Mouse (Mus musculus) CH12.LX (cell line): ENCODE results near the gene Fat2. TPM values are rescaled to one million over a fixed set of nuclear protein-coding genes. Genes with fewer than 3 reads are reported as not detected.

ENCODE experiments used
- DNase-seq: peaks from one replicate; pipeline ENCODE4 v3.0.0-alpha.2; 2013; ENCODE audit errors: extremely low read depth
- H3K27ac ChIP-seq: 2 replicates; pipeline ENCODE4 v1.5.1; 2012; ENCODE audit warnings: low read depth, mild to moderate bottlenecking, control low read depth, moderate library complexity; ENCODE audit not compliant: insufficient read depth
- H3K27me3 ChIP-seq: replicated peaks from 2 replicates; pipeline ENCODE3; 2012; ENCODE audit warnings: inconsistent platforms
- H3K36me3 ChIP-seq, 2 experiments: replicated peaks in 1 of 2; 2 replicates each; pipeline versions ENCODE3 to v1.6.1; 2012; ENCODE audit warnings: inconsistent platforms in 1 of 2, low read length in 1 of 2, mild to moderate bottlenecking in 1 of 2, mixed read lengths in 1 of 2, moderate library complexity in 1 of 2; ENCODE audit not compliant: control insufficient read depth in 1 of 2, insufficient read depth in 1 of 2
- H3K4me1 ChIP-seq, 2 experiments: 2 replicates each; pipeline ENCODE4 v1.6.1; 2012; ENCODE audit warnings: inconsistent platforms in 1 of 2, moderate library complexity in 1 of 2; ENCODE audit not compliant: insufficient read depth in 2 of 2, control insufficient read depth in 1 of 2
- H3K4me2 ChIP-seq: 2 replicates; pipeline ENCODE4 v1.6.1; 2012; ENCODE audit warnings: low read depth, mild to moderate bottlenecking, control low read depth; ENCODE audit not compliant: poor library complexity, insufficient read depth, severe bottlenecking
- H3K4me3 ChIP-seq, 3 experiments: fragments of 150-350 bp in 1 of 3; sonication (generic) in 1 of 3; replicated peaks in 1 of 3; 2 replicates each; pipeline versions ENCODE3 to v1.5.1; 2011 to 2012; ENCODE audit warnings: low read depth in 2 of 3, low read length in 2 of 3, mild to moderate bottlenecking in 2 of 3, moderate library complexity in 2 of 3, control low read depth in 1 of 3, improper control_type of control experiment in 1 of 3, inconsistent platforms in 1 of 3, mixed read lengths in 1 of 3; ENCODE audit not compliant: poor library complexity in 1 of 3
- H3K79me2 ChIP-seq: replicated peaks from 2 replicates; pipeline ENCODE4 v1.6.1; 2012; ENCODE audit warnings: mild to moderate bottlenecking, moderate library complexity; ENCODE audit not compliant: control insufficient read depth, poor library complexity, insufficient read depth, severe bottlenecking; ENCODE audit errors: extremely low read depth
- H3K9ac ChIP-seq: 2 replicates; pipeline ENCODE4 v1.6.1; 2012; ENCODE audit warnings: low read depth, mild to moderate bottlenecking, control low read depth, moderate library complexity; ENCODE audit not compliant: insufficient read depth
- H3K9me3 ChIP-seq: replicated peaks from 2 replicates; pipeline ENCODE3; 2012; ENCODE audit warnings: low read length, inconsistent platforms, mixed read lengths
- E2F4 ChIP-seq: IDR thresholded peaks from 2 replicates; pipeline ENCODE4 v1.6.1; 2011; ENCODE audit warnings: low read depth, low read length, improper control_type of control experiment; ENCODE audit not compliant: insufficient replicate concordance
- GABPA ChIP-seq: IDR thresholded peaks from 2 replicates; pipeline ENCODE4 v1.6.1; 2012; ENCODE audit warnings: low read depth, low read length, improper control_type of control experiment, inconsistent platforms; ENCODE audit not compliant: insufficient replicate concordance
- HCFC1 ChIP-seq: IDR thresholded peaks from 2 replicates; pipeline ENCODE4 v1.6.1; 2012; ENCODE audit warnings: low read depth, mild to moderate bottlenecking, inconsistent platforms, low read length, improper control_type of control experiment
- JUN ChIP-seq: IDR thresholded peaks from 2 replicates; pipeline ENCODE4 v1.6.1; 2011; ENCODE audit warnings: low read depth, mild to moderate bottlenecking, low read length, improper control_type of control experiment, moderate library complexity; ENCODE audit not compliant: insufficient read depth
- JUND ChIP-seq: conservative IDR thresholded peaks from 2 replicates; pipeline ENCODE4 v1.6.1; 2011; ENCODE audit warnings: low read depth, low read length, improper control_type of control experiment
- KAT2A ChIP-seq: IDR thresholded peaks from 2 replicates; pipeline ENCODE4 v1.6.1; 2012; ENCODE audit warnings: low read length, improper control_type of control experiment, inconsistent platforms; ENCODE audit not compliant: insufficient replicate concordance
- MAFK ChIP-seq: IDR thresholded peaks from 2 replicates; pipeline ENCODE4 v1.6.1; 2011; ENCODE audit warnings: low read length, improper control_type of control experiment; ENCODE audit not compliant: insufficient replicate concordance
- MEF2A ChIP-seq: IDR thresholded peaks from 2 replicates; pipeline ENCODE4 v1.6.1; 2014; ENCODE audit warnings: low read depth, mild to moderate bottlenecking, inconsistent platforms, low read length, improper control_type of control experiment, borderline replicate concordance
- MYC ChIP-seq: IDR thresholded peaks from 2 replicates; pipeline ENCODE4 v1.6.1; 2011; ENCODE audit warnings: low read depth, mild to moderate bottlenecking, improper control_type of control experiment, low read length
- NRF1 ChIP-seq: IDR thresholded peaks from 2 replicates; pipeline ENCODE4 v1.6.1; 2014; ENCODE audit warnings: low read depth, mild to moderate bottlenecking, inconsistent platforms, low read length, improper control_type of control experiment, moderate library complexity
- POLR2AphosphoS2 ChIP-seq: IDR thresholded peaks from 2 replicates; pipeline ENCODE4 v1.6.1; 2011; ENCODE audit warnings: low read depth, low read length, improper control_type of control experiment
- RAD21 ChIP-seq: IDR thresholded peaks from 2 replicates; pipeline ENCODE4 v1.6.1; 2011; ENCODE audit warnings: low read depth, mild to moderate bottlenecking, low read length, improper control_type of control experiment, moderate library complexity
- SIN3A ChIP-seq: IDR thresholded peaks from 2 replicates; pipeline ENCODE4 v1.6.1; 2012; ENCODE audit warnings: low read length, improper control_type of control experiment, inconsistent platforms
- SMC3 ChIP-seq: IDR thresholded peaks from 2 replicates; pipeline ENCODE4 v1.6.1; 2011; ENCODE audit warnings: low read depth, low read length, improper control_type of control experiment
- TBP ChIP-seq: conservative IDR thresholded peaks from 2 replicates; pipeline ENCODE4 v1.6.1; 2011; ENCODE audit warnings: low read depth, low read length, improper control_type of control experiment
- USF2 ChIP-seq: conservative IDR thresholded peaks from 2 replicates; pipeline ENCODE4 v1.6.1; 2011; ENCODE audit warnings: low read depth, low read length, improper control_type of control experiment
- ZC3H11A ChIP-seq: IDR thresholded peaks from 2 replicates; pipeline ENCODE4 v1.6.1; 2012; ENCODE audit warnings: low read depth, mild to moderate bottlenecking, inconsistent platforms, low read length, improper control_type of control experiment
- dilution Hi-C: fragments of 300-500 bp; cut with MboI; formaldehyde crosslinking; loops from 2 replicates; pipeline ENCODE4 v1.14.3; 2020; ENCODE audit warnings: low sequenced_read_pairs; ENCODE audit not compliant: extremely low pct_unique_long_range_greater_than_20kb, extremely low pct_ligation_motif_present
- in situ Hi-C: fragments of 300-500 bp; cut with MboI; formaldehyde crosslinking; loops from 3 replicates; pipeline ENCODE4 v1.14.3; 2019; ENCODE audit warnings: low sequenced_read_pairs, low pct_ligation_motif_present, low pct_unique_long_range_greater_than_20kb, mixed read lengths
- polyA plus RNA-seq: library from polyadenylated mRNA; unstranded; fragments of >175 nt; gene quantifications from 2 replicates; pipeline ENCODE4 v1.2.1, GENCODE M21; 2012; ENCODE audit warnings: low read depth; ENCODE audit not compliant: insufficient read length
- total RNA-seq, 2 experiments: library from RNA; depleted of rRNA; stranded (reverse); fragments of 300-350 nt in 1 of 2; fragments of >200 nt in 1 of 2; gene quantifications; 2 replicates each; pipeline ENCODE4 v1.2.3; 2012 to 2014

Gene Fat2
- total RNA-seq (2012; rRNA removed) (under 0.01 and 0.04 TPM in 2 replicates), total RNA-seq (2014; rRNA removed) (not detected in 2 replicates), polyA plus RNA-seq (not detected in 2 replicates)

DNA sequence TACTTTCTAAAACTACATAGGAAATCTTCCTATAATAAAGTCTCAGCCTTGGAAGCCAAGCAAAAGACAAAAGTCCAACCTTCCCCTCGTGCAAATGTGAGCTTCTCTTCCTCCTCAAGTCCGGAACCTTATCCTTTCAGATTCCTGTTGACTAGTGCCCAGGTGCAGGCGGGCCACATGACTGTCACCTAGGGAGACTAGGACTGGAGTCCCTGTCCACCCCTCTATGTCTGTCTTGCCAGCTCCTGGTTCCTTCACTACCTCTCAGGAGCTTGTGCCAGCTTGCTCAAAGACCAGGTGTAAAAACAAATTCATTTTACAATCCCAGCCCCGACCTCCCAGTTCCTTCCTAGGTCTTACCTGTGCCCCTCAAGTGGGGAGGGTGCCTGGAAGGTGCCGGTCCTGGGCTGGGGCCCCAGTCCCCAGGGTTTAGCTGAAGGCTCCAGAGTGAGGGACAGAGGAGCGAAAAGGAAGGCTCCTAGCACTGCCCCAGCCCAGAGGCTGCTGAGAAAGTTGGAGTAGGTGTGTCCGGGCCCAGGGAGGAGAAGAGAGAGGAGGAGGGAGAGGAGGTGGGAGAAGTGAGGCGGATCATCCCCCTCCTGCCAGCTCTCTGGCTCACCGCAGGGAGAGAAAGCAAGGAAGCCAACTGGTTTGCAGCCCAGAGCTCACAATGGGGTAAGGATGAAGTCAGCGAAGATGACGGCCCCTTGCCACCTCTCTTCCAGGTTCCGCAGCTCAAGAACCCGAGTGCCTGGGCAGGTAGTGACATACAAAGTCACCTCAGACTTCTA, at the start of gene Fat2:
Fat2 (minus strand) TSS at position 464 of the 791 bp plus-strand sequence.
- Histone ChIP-seq H3K4me3 (no peak within 1 kb of the TSS), H3K4me1 (no peaks in the 10 kb centered on the region), H3K9me3 (peaks cover 7% of the 10 kb centered on the region), H3K4me2 (no peak within 1 kb of the TSS), H3K79me2 (no peaks in the 10 kb centered on the region), H3K9ac (no peak within 1 kb of the TSS), H3K27ac (no peak within 1 kb of the TSS), H3K27me3 (peaks cover 87% of the 10 kb centered on the region), H3K36me3 (no peaks in the 10 kb centered on the region)
- dilution Hi-C loops (no loop called here), in situ Hi-C loops (no loop called here)
- no peak for DNase-seq
- TF ChIP-seq SMC3 (no peak), E2F4 (no peak), JUN (no peak), MAFK (no peak), GABPA (no peak), MEF2A (no peak), JUND (no peak), SIN3A (no peak), HCFC1 (no peak), TBP (no peak), ZC3H11A (no peak), USF2 (no peak)

DNA sequence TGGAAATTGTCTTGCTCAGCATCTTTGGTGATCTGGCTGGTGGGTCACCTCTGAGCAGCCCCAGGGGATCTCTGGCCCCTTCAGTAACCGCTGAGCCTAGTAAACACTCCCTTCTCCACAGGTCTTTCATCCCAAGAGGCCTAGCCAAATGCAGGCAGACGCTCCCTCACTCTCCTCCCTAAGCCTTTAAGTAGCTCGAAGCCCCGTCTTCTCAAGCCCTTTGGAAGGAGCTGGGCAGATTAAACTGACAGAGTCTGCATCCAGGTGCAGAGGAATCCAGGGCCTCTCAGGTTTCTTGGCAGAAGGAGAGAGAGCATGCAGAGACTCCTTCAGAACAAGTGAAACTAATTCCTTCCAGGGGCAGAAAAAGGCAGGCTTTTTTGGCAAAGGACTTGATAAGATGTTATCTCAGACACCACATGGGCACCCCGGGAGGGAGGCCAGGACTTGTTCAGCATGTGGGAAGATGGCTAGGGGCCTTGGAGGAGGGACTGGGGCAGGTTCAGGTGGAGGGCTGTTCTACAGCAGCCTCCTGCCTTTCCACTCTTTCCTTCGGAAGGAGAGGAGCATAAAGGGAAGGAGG, 47.2 kb upstream of the Fat2 start:
- DNase-seq: no peak
- H3K36me3 ChIP-seq: no peaks in the 10 kb centered on the region
- H3K9me3 ChIP-seq: peaks cover 7% of the 10 kb centered on the region
- no peak overlapping the region for H3K9ac ChIP-seq
- no peak overlapping the region for H3K4me2 ChIP-seq
- no peak overlapping the region for H3K4me3 ChIP-seq
- H3K27me3 ChIP-seq: peaks cover 63% of the 10 kb centered on the region
- dilution Hi-C loops: no loop called here
- no peaks in the 10 kb centered on the region for H3K79me2 ChIP-seq
- in situ Hi-C loops: loop anchor here (5.0 to 25.0 kb wide), 4 partner anchors 131 to 496 kb away; partner anchors contain the start of gene Slc36a1
- H3K27ac ChIP-seq: no peak overlapping the region
- no peak for TF ChIP-seq SMC3
- no peak for TF ChIP-seq MAFK
- TF ChIP-seq KAT2A: no peak
- TF ChIP-seq POLR2AphosphoS2: no peak
- no peak for TF ChIP-seq RAD21
- TF ChIP-seq MYC: no peak
- TF ChIP-seq NRF1: no peak
- TF ChIP-seq E2F4: no peak
- no peak for TF ChIP-seq HCFC1
- H3K4me1 ChIP-seq: no peaks in the 10 kb centered on the region
